Mouse (Mus musculus): ENCODE results near the gene Pard6b. TPM values are rescaled to one million over a fixed set of nuclear protein-coding genes. Genes with fewer than 3 reads are reported as not detected.

Gene Pard6b
- polyA plus RNA-seq, 1 experiment, result 4.8 TPM

DNA sequence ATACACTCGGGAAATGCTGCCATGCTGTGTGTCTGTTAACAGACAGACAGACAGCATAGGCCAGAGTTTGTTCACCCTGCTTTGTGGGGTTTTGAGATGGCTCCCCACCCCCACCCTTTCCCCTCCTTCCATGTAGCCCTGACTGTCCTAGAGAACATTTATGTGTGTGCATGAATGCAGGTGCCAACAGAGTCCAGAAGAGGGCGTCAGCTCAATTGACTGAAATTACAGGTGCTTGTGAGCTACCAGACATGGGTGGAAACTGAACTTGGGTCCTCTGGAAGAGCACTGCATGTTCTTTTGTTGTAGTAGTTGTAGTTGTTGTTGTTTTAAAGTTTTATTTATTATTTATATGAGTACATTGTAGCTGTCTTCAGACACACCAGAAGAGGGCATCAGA is 2.8 kb downstream of the Pard6b start:
- no peak for TF ChIP-seq GATA1 (IDR thresholded peaks at IDR 0.05; ENCODE audit: low read length)

DNA sequence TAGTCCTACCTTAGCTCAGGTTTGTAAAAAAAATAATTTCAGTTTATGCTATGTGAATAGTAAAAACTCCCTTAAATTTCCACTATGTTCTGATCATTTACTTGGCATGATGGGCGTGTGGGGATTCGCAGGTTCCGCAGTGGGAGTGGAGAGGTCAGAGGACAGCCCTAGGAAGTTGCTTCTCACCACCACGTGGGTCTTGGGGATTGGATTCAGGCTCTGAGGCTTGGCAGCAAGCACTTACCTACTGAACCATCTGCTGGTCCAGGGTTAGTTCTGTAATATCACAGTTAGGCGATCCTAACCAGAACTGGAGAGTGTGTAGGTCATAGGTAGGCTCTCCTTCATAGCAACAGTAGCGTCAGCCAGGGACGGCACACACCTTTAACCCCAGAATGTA is 3.4 kb downstream of the Pard6b start:
- no peak for TF ChIP-seq GATA1 (IDR thresholded peaks at IDR 0.05; ENCODE audit: low read length)

- TF ChIP-seq GATA1 (IDR thresholded peaks at IDR 0.05; ENCODE audit: low read length), result no peak
These were observed 4.9 kb downstream of the Pard6b start for GRCm38 (mm10) chr2:168085621-168086265.

GRCm38 (mm10) chr2:168086318-168086717 is 5.5 kb downstream of the Pard6b start:
- TF ChIP-seq GATA1 (IDR thresholded peaks at IDR 0.05; ENCODE audit: low read length), result no peak

- TF ChIP-seq GATA1 (IDR thresholded peaks at IDR 0.05; ENCODE audit: low read length), result no peak
These were observed 6.0 kb downstream of the Pard6b start for GRCm38 (mm10) chr2:168086839-168087238.

DNA sequence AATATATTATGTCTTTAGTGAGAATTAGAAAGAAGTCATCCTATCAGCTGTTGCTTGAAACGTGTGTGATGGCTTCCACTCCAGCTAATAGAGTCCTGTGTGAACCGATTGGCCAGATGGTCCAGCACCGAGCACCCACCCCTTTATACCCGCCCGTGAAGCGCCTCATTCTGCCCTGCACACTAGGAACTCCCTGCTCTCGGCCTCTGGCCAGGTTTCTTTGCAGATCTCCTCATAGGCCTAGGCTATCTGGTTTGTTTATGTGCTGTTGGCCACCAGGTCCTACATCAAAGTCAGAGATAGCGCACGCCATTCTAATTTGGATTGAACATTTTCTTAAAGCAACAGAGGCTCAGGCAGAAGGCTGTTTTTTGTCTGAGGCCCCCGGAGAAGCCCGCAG is 10.8 kb downstream of the Pard6b start:
- TF ChIP-seq GATA1 (IDR thresholded peaks at IDR 0.05; ENCODE audit: low read length), result no peak

GRCm38 (mm10) chr2:168093077-168093476 is 12.3 kb downstream of the Pard6b start:
- TF ChIP-seq GATA1 (IDR thresholded peaks at IDR 0.05; ENCODE audit: low read length), result no peak

GRCm38 (mm10) chr2:168095077-168095476 is 14.3 kb downstream of the Pard6b start:
- no peak for TF ChIP-seq GATA1 (IDR thresholded peaks at IDR 0.05; ENCODE audit: low read length)

GRCm38 (mm10) chr2:168096487-168096886 is 15.7 kb downstream of the Pard6b start:
- no peak for TF ChIP-seq GATA1 (IDR thresholded peaks at IDR 0.05; ENCODE audit: low read length)

GRCm38 (mm10) chr2:168098040-168098439 is 17.2 kb downstream of the Pard6b start:
- no peak for TF ChIP-seq GATA1 (IDR thresholded peaks at IDR 0.05; ENCODE audit: low read length)

DNA sequence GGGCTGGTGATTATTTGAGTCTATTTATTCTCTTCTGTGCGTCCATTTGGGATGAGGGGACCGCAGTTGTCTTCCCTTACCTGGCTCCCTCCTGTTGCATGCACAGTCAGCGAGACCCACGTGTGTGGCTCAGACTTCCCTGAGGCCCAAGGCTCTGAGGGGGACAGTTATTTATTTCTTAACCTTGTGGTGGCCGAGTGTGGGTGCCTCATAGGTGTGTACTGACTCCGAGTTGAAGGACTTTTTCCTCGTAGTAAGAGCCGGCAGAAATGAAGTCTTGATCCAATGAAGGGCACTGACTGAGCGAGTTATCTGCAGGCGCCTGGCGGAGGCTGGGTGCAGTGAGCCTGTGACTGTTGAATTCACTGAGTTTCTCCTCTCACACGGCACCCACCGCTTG is 19.2 kb downstream of the Pard6b start:
- TF ChIP-seq GATA1 (IDR thresholded peaks at IDR 0.05; ENCODE audit: low read length), result no peak

DNA sequence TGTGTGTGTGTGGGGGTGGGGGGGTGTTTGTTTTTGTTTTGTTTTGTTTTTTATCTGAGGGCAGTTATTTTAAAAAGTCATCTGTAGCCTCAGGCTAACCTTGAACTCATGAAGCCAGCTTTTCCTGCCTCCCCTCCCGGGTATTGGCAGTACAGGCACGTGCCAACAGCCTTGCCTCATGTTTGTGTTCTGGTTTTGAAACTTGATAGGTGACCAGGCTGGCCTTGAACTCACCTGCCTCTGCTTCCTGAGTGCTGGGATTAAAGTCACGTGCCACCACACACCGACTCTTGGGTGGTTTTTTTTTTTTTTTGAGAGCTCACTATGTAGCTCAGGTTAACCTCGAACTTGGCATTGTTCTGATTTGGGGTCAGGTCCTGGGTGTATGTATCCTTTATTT is 21.0 kb downstream of the Pard6b start:
- TF ChIP-seq GATA1 (IDR thresholded peaks at IDR 0.05; ENCODE audit: low read length), result no peak

DNA sequence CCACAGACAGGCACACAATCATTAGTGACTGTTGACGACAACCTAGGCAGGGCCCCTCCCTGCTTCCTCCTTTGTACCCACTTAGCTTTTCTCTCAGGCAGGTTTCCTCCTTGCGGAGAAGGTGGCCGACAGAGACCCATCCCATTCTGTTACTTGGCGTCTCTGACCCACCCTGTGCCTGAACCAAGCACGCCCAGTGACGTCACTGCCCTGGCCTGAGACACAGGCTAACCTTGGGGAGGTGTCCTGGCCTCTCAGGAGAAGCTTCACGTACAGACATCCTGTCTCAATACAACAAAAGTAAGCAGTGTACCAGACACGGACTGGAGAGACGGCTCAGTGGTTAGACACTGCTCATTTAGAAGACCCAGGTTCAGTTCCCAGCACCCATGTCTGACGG is 22.5 kb downstream of the Pard6b start:
- TF ChIP-seq GATA1 (IDR thresholded peaks at IDR 0.05; ENCODE audit: low read length), result no peak

DNA sequence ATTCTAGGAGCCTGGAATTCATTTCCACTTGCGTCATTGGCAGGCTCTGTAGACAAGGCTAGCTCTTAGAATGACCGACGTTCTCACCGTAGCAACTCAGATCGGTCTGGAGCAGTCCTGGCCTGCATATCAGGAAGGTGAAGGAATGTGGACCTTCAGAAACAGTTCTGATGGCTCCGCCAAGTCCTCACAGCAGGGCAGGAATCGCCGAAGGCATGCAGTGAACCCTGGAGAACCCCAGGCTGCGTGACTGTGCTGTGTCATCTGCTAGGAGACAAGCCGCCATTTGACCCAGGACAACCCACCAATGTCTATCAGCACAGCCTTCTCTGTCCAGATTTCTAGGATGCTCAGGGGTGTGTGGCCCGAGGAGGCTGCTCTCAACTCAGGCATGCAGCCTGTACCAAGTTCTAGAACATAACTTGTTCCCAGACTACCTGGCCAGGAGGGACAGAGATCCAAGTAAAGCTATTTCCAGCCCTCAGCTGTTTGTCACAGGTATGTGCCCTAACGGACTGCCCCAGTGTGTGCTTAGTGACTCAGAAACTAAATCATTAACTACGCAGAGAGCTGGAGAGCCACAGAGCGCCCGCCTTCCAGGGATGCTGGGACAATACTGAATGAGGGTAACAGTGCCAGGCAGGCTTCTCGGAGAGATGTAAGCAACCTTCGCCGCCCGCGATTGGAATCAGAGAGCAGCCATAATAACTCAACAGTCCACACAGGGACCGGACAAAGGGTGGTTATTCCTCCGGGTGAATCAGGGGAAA is 23.8 kb downstream of the Pard6b start:
- TF ChIP-seq GATA1 (IDR thresholded peaks at IDR 0.05; ENCODE audit: low read length), result no peak

GRCm38 (mm10) chr2:168105271-168105670 is 24.5 kb downstream of the Pard6b start:
- no peak for TF ChIP-seq GATA1 (IDR thresholded peaks at IDR 0.05; ENCODE audit: low read length)

DNA sequence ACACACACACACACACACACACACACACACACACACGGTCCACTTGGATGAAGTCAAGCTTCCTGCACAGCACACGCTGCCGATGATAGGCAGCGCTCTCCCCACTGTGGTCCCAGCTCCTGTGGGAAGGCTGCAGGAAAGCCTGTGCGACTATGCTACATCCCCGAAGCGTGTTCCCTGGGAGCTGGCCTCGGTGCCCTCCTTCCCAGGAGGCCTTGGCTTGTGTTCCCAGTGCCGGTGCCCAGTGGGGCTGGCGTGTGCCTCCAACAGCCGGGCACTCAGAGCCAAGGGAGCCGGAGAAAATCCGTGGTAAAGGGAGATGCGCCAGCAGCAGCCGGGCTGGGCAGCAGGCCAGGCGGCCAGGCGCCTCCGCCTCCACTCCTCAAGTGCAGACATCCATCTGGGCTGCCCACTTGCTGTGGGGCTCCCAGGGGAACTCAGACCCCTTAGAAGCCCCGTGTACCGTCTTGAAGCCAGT is 25.9 kb downstream of the Pard6b start:
- TF ChIP-seq GATA1 (IDR thresholded peaks at IDR 0.05; ENCODE audit: low read length), result no peak

DNA sequence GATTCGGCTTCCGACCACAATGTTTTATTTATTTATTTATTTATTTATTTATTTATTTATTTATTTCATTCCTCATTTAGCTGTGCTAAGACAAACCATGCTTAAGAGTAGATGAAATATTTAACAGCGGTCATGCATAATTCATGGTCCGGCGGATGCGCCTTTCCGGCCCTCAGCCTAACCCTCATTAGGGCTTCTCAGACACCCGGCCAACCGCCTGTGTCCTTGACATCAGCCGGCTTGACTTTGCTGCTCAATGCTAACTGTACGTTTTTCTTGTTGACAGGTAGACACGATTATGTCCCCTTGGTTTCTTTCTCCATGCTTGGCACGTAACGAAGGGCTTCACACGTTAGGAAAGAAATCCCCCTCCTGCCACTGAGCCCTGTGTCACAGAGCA is 26.6 kb downstream of the Pard6b start:
- TF ChIP-seq GATA1 (IDR thresholded peaks at IDR 0.05; ENCODE audit: low read length), result no peak

Data from G1E-ER4 (cell line).